9 mouse cellular contexts compared by ENCODE assay signal in the genomic region with DNA sequence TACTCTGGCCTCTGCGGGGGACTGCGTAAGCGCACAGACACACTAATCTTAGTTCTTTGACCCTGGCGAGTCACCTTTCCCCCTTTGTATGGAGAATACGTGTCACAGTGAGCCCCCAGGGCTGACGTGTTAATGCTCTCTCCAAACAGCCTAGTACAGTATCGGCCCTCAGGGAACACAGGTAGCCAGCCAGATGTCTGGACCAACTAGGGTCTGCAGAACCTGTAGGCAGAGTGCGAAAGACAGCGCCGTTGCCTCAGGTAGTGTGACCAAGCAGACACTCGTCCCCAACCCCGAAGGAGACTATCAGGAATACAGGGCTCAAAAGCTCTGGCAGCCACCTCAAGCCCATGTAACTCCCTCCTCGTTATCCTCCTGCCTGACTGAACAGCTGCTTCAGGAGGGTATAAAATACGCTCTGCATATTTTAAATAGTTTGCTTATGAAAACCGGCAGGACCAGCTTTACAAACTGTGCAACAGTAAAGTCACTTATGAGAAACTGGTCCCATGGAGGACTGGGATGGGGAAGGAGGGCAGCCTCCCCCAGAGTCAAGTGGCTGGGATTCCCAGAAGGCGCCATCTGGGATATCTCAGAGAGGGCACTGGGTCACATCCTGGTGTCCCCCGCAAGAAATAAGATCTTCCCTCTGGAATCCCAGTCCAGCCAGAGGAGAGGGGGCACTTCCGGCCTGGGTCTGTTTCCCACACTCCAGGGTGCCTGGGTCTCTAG. TPM values are rescaled to one million over a fixed set of nuclear protein-coding genes. Genes with fewer than 3 reads are reported as not detected.
A peak's percentile ranks its signal among the peaks of the same experiment; 100 is the strongest.
DNase-seq lines count a peak whose midpoint lies in the region; ATAC-seq lines count a peak whose summit lies in the region.
"Had no signal": no experiment of that assay in that cellular context is flagged by ENCODE, and none has a peak within 500 bp of the region (broad histone marks: within the 10 kb centered on the region; RNA-seq: fewer than 3 reads in every experiment).

No protein-coding gene starts in this region.

- peak; percentile 57 for ATAC-seq in lung, embryonic 16.5 days (ENCODE audit: low read depth)
- ATAC-seq in heart, embryonic 13.5 days (ENCODE audit: extremely low read depth, insufficient number of reproducible peaks, low FRiP score, low TSS enrichment): no peak
- peak; percentile 73 for ATAC-seq in stomach, embryonic 15.5 days (ENCODE audit: insufficient read depth, low FRiP score, low read depth)
- ATAC-seq: Patski had no signal

- H3K9ac ChIP-seq in lung, embryonic 16.5 days (ENCODE audit: low read length): 0 out of 2 replicates have a peak overlapping the region, but pooled peaks have one; percentile 14
- no peak overlapping the region; the same call in 1 of the 2 replicates for H3K9ac ChIP-seq in heart, embryonic 13.5 days
- no peak overlapping the region for H3K9ac ChIP-seq in stomach, embryonic 15.5 days

- peak overlapping the region; percentile 25; the same call in 1 of the 2 replicates for H3K4me2 ChIP-seq in lung, embryonic 16.5 days (ENCODE audit: low read depth, low read length)
- no peak overlapping the region; the same call in 1 of the 2 replicates for H3K4me2 ChIP-seq in heart, embryonic 13.5 days
- H3K4me2 ChIP-seq in stomach, embryonic 15.5 days: peak overlapping the region; percentile 21; the same call in 1 of the 2 replicates

- whole genome bisulfite sequencing in lung, embryonic 16.5 days: 35% methylated on average over 18 of the region's 18 CpGs
- WGBS in heart, embryonic 13.5 days: 42% methylated on average over 18 of the region's 18 CpGs
- 32% methylated on average over 18 of the region's 18 CpGs for WGBS in stomach, embryonic 15.5 days

- DNase-seq in lung, postnatal 14 days: no peak
- peak; percentile 84 for DNase-seq in kidney, postnatal 14 days
- DNase-seq in right cerebral cortex, postnatal 36 days (ENCODE audit: low spot score in 2 of 2): no peak
- no peak for DNase-seq in thymus, postnatal 10 days (ENCODE audit: low spot score in 2 of 2)
- DNase-seq: cerebellum, adult 2 months had no signal

- no peaks in the 10 kb centered on the region for H3K9me3 ChIP-seq in lung, embryonic 16.5 days (ENCODE audit: control insufficient read depth, low read length)
- no peaks in the 10 kb centered on the region for H3K9me3 ChIP-seq in heart, embryonic 13.5 days
- no peaks in the 10 kb centered on the region for H3K9me3 ChIP-seq in stomach, embryonic 15.5 days

- no peaks in the 10 kb centered on the region for H3K27me3 ChIP-seq in lung, embryonic 16.5 days (ENCODE audit: control insufficient read depth, insufficient read depth, low read depth, low read length)
- H3K27me3 ChIP-seq in heart, embryonic 13.5 days (replicated peaks): no peaks in the 10 kb centered on the region
- H3K27me3 ChIP-seq in stomach, embryonic 15.5 days (replicated peaks): no peaks in the 10 kb centered on the region
- H3K27me3 ChIP-seq: Patski had no signal

- peaks cover 58% of the 10 kb centered on the region for H3K4me1 ChIP-seq in lung, embryonic 16.5 days (replicated peaks; ENCODE audit: control insufficient read depth, insufficient read depth, low read length)
- H3K4me1 ChIP-seq in heart, embryonic 13.5 days: peaks cover 68% of the 10 kb centered on the region
- H3K4me1 ChIP-seq in stomach, embryonic 15.5 days: peaks cover 77% of the 10 kb centered on the region

- H3K36me3 ChIP-seq in lung, embryonic 16.5 days (ENCODE audit: control insufficient read depth, insufficient read depth, low read length): no peaks in the 10 kb centered on the region
- H3K36me3 ChIP-seq in heart, embryonic 13.5 days: no peaks in the 10 kb centered on the region
- H3K36me3 ChIP-seq in stomach, embryonic 15.5 days: no peaks in the 10 kb centered on the region

- H3K4me3 ChIP-seq in lung, embryonic 16.5 days (ENCODE audit: low read length): no peak overlapping the region
- no peak overlapping the region for H3K4me3 ChIP-seq in heart, embryonic 13.5 days
- H3K4me3 ChIP-seq in stomach, embryonic 15.5 days (replicated peaks): no peak overlapping the region

- H3K27ac ChIP-seq in lung, embryonic 16.5 days (ENCODE audit: low read length): peak overlapping the region; percentile 64
- peak overlapping the region; percentile 53 for H3K27ac ChIP-seq in heart, embryonic 13.5 days (replicated peaks)
- peak overlapping the region; percentile 86 for H3K27ac ChIP-seq in stomach, embryonic 15.5 days

RNA-seq across cellular contexts. Expression of gene Kazn, which starts 18.0 kb away (rescaled TPM):
- polyA plus RNA-seq in lung, embryonic 16.5 days (2015; fragmentation: Nextera tagmentation; extraction: Ambion mirVana): 11.4 and 11.6 TPM in 2 replicates
- polyA plus RNA-seq in heart, embryonic 13.5 days (2015; fragmentation: Nextera tagmentation; extraction: Ambion mirVana): 5.2 and 5.8 TPM in 2 replicates
- polyA plus RNA-seq in stomach, embryonic 15.5 days (2015; fragmentation: Nextera tagmentation; extraction: Ambion mirVana): 17.1 and 18.0 TPM in 2 replicates
